Mouse (Mus musculus): ENCODE results near the gene Polr2i. TPM values are rescaled to one million over a fixed set of nuclear protein-coding genes. Genes with fewer than 3 reads are reported as not detected.

Polr2i gene
- polyA plus RNA-seq, 1 experiment from 2014 or later: 112 TPM

DNA sequence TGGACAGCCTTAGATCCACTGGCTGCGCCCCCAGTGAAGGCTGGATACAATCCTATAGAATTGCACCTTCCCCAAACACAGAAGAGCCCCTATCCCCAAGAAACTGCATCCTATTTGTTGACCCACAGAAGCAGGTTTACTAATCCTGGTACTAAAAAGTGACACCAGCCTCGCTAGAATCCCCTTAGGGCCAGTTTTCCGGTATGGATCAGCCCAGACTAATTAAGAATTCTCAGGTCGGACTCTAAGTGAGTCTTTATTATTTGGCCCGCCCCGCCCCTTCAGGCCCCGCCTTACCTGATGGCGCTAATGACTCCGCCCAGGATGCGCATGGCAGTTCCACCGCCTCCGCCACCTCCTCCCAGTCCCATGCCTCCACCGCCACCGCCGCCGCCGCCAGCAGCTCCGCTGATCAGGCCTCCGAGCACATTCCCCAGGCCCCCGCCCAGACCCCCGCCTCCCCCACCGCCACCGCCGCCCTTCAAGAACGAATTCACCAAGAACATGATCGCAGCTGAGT, 38.1 kb upstream of the Polr2i start:
- Histone ChIP-seq H3K36me3 (ENCODE audit: control insufficient read depth, insufficient read depth) (peaks cover 27% of the 10 kb centered on the region), H3K27ac (ENCODE audit: low read length) (peak overlapping the region; percentile 87), H3K27me3 (ENCODE audit: control insufficient read depth, insufficient read depth, low read length) (no peaks in the 10 kb centered on the region), H3K4me1 (ENCODE audit: control insufficient read depth, insufficient read depth, low read length) (peaks cover 17% of the 10 kb centered on the region), H3K9ac (ENCODE audit: low read length) (peak overlapping the region; percentile 90), H3K4me2 (ENCODE audit: low read depth, low read length) (peak overlapping the region; percentile 70), H3K9me3 (replicated peaks; ENCODE audit: control insufficient read depth, low read length) (no peaks in the 10 kb centered on the region), H3K4me3 (ENCODE audit: low read length) (peak overlapping the region; percentile 75)
- peak; percentile 68 for ATAC-seq (replicated peaks; ENCODE audit: extremely low read depth, insufficient read depth, low FRiP score)
- under 1% methylated on average over 26 of the region's 26 CpGs for WGBS

DNA sequence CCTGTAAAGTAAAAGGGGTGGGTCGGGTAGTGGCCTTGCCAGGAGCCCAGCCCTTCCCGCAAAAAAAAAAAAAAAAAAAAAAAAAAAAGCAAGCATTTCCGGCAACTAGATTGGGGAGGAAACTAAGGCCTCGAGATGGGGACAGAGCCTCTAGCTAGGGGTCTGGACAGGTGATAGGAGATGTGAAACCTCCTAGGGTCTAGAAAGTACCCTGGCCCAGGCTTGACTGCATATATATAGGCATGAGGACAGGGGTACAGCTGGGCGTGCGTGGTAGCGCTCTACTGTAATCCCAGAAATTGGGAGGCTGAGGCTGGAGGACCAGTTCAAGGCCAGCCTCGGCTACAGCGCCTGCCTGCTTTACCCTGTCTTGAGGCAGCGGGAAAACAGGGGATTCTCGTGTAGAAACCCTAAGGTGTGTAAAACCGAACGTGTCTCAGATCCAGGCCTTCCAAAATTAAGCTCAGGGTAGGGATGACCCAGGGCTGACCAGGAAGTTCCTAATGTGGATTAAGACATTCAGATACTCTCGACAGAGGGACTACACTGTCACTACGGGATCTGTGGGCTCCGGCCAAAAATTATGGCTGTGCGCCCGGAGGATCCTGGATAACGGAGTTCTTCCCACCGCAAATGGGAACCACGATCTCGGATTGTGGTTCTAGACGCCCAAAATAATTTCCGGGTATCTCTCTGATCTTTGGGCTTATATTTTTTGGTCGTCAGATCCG, 37.5 kb upstream of the Polr2i start:
- peak; percentile 8; the same call in 1 of the 2 replicates for ATAC-seq (replicated peaks; ENCODE audit: extremely low read depth, insufficient read depth, low FRiP score)
- Histone ChIP-seq H3K4me2 (ENCODE audit: low read depth, low read length) (peak overlapping the region; percentile 70), H3K4me3 (ENCODE audit: low read length) (peak overlapping the region; percentile 75), H3K9me3 (replicated peaks; ENCODE audit: control insufficient read depth, low read length) (no peaks in the 10 kb centered on the region), H3K4me1 (ENCODE audit: control insufficient read depth, insufficient read depth, low read length) (peaks cover 17% of the 10 kb centered on the region), H3K27ac (ENCODE audit: low read length) (peak overlapping the region; percentile 87), H3K27me3 (ENCODE audit: control insufficient read depth, insufficient read depth, low read length) (no peaks in the 10 kb centered on the region), H3K36me3 (ENCODE audit: control insufficient read depth, insufficient read depth) (peaks cover 21% of the 10 kb centered on the region), H3K9ac (ENCODE audit: low read length) (peak overlapping the region; percentile 90)
- WGBS: under 1% methylated on average over 26 of the region's 26 CpGs

DNA sequence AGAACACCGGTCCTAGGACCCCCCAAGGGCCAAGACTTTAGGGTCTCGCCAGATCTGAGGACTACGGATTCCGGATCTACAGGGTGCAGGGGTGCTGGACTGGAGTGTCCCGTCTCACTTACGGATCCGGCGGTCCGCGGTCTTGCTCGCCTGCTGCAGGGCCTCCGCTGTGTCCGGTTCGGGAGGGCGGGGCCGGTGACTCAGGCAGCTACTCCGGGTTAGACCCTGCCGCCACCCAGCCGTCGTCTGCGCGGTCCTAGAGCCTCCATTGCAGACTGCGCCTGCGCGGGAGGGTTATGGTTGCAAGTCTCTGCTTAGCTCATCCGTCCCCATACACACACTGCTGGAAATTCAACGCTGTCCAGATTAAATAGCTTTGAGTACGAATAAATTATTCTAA, 36.9 kb upstream of the Polr2i start:
- Histone ChIP-seq H3K4me1 (ENCODE audit: control insufficient read depth, insufficient read depth, low read length) (peaks cover 17% of the 10 kb centered on the region), H3K4me3 (ENCODE audit: low read length) (peak overlapping the region; percentile 75), H3K36me3 (ENCODE audit: control insufficient read depth, insufficient read depth) (peaks cover 19% of the 10 kb centered on the region), H3K27me3 (ENCODE audit: control insufficient read depth, insufficient read depth, low read length) (no peaks in the 10 kb centered on the region), H3K9me3 (replicated peaks; ENCODE audit: control insufficient read depth, low read length) (no peaks in the 10 kb centered on the region), H3K27ac (ENCODE audit: low read length) (peak overlapping the region; percentile 87), H3K4me2 (ENCODE audit: low read depth, low read length) (peak overlapping the region; percentile 70), H3K9ac (ENCODE audit: low read length) (peak overlapping the region; percentile 90)
- ATAC-seq (replicated peaks; ENCODE audit: extremely low read depth, insufficient read depth, low FRiP score): peak; percentile 90
- under 1% methylated on average over 28 of the region's 28 CpGs for WGBS

DNA sequence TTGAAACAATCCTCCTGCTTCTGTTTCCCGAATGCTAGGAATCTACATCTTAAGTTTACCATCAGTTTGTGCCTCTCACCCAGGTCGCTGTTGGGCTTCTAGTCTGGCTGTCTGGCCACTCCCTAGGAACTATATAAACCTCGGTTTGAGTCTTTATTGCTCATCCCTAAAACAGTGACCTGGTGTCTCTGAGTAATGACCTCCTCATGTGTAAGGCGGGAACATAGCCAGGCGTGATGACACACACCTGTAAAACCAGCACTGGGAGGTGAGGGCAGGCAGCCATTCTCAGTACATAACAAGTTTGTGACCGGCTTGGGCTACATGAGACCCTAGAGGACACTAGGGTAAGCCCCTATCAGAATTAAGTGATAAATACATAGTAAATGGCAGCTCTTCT, 36.3 kb upstream of the Polr2i start:
- H3K27ac ChIP-seq (ENCODE audit: low read length): no peak overlapping the region
- no peak overlapping the region; the same call in 1 of the 2 replicates for H3K4me3 ChIP-seq (ENCODE audit: low read length)
- no peak overlapping the region for H3K9ac ChIP-seq (ENCODE audit: low read length)
- ATAC-seq (replicated peaks; ENCODE audit: extremely low read depth, insufficient read depth, low FRiP score): no peak
- H3K4me1 ChIP-seq (ENCODE audit: control insufficient read depth, insufficient read depth, low read length): peaks cover 17% of the 10 kb centered on the region
- H3K4me2 ChIP-seq (ENCODE audit: low read depth, low read length): peak overlapping the region; percentile 70
- H3K9me3 ChIP-seq (replicated peaks; ENCODE audit: control insufficient read depth, low read length): no peaks in the 10 kb centered on the region
- peaks cover 14% of the 10 kb centered on the region for H3K36me3 ChIP-seq (ENCODE audit: control insufficient read depth, insufficient read depth)
- H3K27me3 ChIP-seq (ENCODE audit: control insufficient read depth, insufficient read depth, low read length): no peaks in the 10 kb centered on the region
- WGBS: 66% methylated on average over 6 of the region's 6 CpGs

DNA sequence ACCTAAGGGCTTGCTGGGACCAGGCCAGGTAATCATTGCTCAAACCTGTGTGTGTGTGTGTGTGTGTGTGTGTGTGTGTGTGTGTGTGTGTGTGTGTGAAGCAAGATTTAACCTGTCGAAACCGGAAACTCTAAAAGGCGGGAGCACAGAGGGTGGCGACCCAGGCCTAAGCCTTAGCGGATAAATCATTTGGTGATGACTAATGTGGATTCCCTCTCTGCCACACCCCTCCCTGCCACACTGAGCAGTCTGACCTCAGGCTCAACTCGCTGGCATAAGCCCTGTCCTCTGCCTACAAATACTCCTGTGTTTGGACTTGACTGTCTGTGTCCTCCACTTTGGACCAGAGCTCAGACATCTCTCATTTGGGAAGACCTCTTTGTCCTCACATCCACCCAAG, 35.6 kb upstream of the Polr2i start:
- WGBS: 66% methylated on average over 6 of the region's 6 CpGs
- no peaks in the 10 kb centered on the region for H3K9me3 ChIP-seq (replicated peaks; ENCODE audit: control insufficient read depth, low read length)
- no peak for ATAC-seq (replicated peaks; ENCODE audit: extremely low read depth, insufficient read depth, low FRiP score)
- H3K27me3 ChIP-seq (ENCODE audit: control insufficient read depth, insufficient read depth, low read length): no peaks in the 10 kb centered on the region
- peaks cover 17% of the 10 kb centered on the region for H3K4me1 ChIP-seq (ENCODE audit: control insufficient read depth, insufficient read depth, low read length)
- no peak overlapping the region for H3K27ac ChIP-seq (ENCODE audit: low read length)
- H3K36me3 ChIP-seq (ENCODE audit: control insufficient read depth, insufficient read depth): peaks cover 9% of the 10 kb centered on the region
- no peak overlapping the region for H3K9ac ChIP-seq (ENCODE audit: low read length)
- H3K4me2 ChIP-seq (ENCODE audit: low read depth, low read length): no peak overlapping the region
- H3K4me3 ChIP-seq (ENCODE audit: low read length): no peak overlapping the region

DNA sequence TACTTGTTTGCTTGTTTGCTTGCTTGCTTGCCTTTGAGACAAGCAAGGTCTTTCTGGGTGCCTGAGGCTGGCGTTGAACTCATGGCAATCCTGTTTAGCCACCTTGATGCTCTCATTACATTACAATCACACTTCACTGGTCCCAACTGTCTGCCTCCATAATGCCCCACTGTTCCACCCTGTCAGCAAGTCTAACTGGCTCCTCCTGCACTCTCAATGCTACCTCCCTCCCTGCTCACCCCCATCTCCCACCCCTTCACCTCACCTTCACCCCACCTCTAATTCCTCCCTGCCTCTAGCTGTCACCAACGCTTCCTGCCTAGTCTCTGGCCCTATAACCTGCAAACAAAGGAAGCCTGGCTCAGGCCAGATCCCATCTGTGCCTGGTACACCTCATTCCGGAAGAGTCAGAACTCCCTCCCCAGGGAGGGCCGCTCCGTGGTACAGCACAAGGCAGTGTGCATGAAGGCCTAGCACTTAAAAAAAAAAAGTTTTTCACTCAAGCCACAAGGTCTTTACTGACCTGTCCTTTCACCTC, 34.1 kb upstream of the Polr2i start:
- peaks cover 17% of the 10 kb centered on the region for H3K4me1 ChIP-seq (ENCODE audit: control insufficient read depth, insufficient read depth, low read length)
- no peaks in the 10 kb centered on the region for H3K27me3 ChIP-seq (ENCODE audit: control insufficient read depth, insufficient read depth, low read length)
- no peaks in the 10 kb centered on the region for H3K36me3 ChIP-seq (ENCODE audit: control insufficient read depth, insufficient read depth)
- H3K9ac ChIP-seq (ENCODE audit: low read length): no peak overlapping the region
- no peaks in the 10 kb centered on the region for H3K9me3 ChIP-seq (replicated peaks; ENCODE audit: control insufficient read depth, low read length)
- WGBS: 50% methylated on average over 5 of the region's 5 CpGs
- no peak overlapping the region for H3K27ac ChIP-seq (ENCODE audit: low read length)
- no peak overlapping the region for H3K4me3 ChIP-seq (ENCODE audit: low read length)
- H3K4me2 ChIP-seq (ENCODE audit: low read depth, low read length): no peak overlapping the region
- no peak for ATAC-seq (replicated peaks; ENCODE audit: extremely low read depth, insufficient read depth, low FRiP score)

DNA sequence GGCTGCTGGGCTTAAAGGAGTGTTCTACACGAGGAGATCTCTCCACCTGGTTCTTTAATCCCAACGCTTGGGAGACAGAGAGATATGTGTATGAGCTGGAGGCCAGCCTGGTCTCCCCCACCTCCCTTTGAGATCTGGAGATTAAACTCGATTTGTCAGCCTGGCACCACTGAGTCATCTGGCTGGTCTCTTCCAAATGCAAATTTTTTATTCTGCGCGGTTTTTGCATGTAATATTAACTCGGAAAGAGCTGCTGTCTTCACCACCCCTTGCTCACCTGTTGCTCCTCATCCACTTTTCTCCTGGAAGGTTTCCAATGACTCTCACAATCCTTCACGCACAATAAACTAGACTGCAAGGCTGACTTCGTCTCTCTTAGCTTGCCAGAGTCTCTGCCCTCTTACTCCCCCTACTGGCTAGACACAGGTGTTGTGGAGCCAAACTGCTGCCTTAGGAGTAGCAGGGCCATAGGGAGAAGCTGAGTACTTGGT, 33.2 kb upstream of the Polr2i start, which contains the start of gene Capns1:
Capns1 (minus strand) TSS at position 331 of the 491 bp plus-strand sequence.
- Histone ChIP-seq H3K9ac (ENCODE audit: low read length) (no peak within 1 kb of the TSS), H3K9me3 (replicated peaks; ENCODE audit: control insufficient read depth, low read length) (no peaks in the 10 kb centered on the region), H3K27ac (ENCODE audit: low read length) (no peak within 1 kb of the TSS), H3K27me3 (ENCODE audit: control insufficient read depth, insufficient read depth, low read length) (no peaks in the 10 kb centered on the region), H3K4me1 (ENCODE audit: control insufficient read depth, insufficient read depth, low read length) (peaks cover 9% of the 10 kb centered on the region), H3K36me3 (ENCODE audit: control insufficient read depth, insufficient read depth) (no peaks in the 10 kb centered on the region), H3K4me3 (ENCODE audit: low read length) (no peak within 1 kb of the TSS), H3K4me2 (ENCODE audit: low read depth, low read length) (peak within 1 kb of the TSS; percentile 29; the same call in 1 of the 2 replicates)
- WGBS: 5% methylated on average over 8 of the region's 8 CpGs
- 0 out of 2 replicates have a peak, but pooled peaks have one; percentile 10 for ATAC-seq (replicated peaks; ENCODE audit: extremely low read depth, insufficient read depth, low FRiP score)

DNA sequence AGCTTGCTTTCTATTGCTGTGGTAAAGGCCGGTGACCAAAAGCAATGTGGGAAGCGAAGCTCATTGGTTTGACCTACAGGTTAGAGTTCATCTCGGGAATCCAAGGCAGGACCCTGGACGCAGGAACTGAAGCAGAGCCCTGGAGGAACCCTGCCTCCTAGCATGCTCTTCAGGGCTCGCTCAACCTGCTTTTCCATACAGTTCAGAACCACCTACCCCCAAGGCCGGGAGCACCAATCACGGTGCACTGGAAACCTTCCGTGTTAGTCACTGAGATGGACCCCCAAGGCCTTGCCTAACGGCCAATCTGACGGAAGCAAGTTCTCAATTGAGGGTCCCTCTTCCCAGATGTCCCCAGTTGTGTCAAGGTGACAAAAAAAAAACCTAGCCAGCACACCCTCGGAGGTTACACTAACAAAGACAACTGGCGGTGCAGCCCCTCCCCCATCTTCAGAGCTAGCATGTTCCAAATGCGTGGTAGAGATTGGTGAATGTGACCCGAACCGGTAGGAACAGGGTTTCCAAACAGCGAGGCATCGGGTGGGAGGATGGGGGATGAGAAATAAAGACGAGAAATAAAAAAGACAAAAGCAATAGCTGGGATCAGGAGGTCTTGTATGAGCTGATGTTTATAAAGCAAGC, 32.1 kb upstream of the Polr2i start:
- no peak overlapping the region for H3K9ac ChIP-seq (ENCODE audit: low read length)
- H3K36me3 ChIP-seq (ENCODE audit: control insufficient read depth, insufficient read depth): no peaks in the 10 kb centered on the region
- no peaks in the 10 kb centered on the region for H3K27me3 ChIP-seq (ENCODE audit: control insufficient read depth, insufficient read depth, low read length)
- H3K27ac ChIP-seq (ENCODE audit: low read length): no peak overlapping the region
- peaks cover 8% of the 10 kb centered on the region for H3K4me1 ChIP-seq (ENCODE audit: control insufficient read depth, insufficient read depth, low read length)
- 73% methylated on average over 18 of the region's 18 CpGs for WGBS
- no peak overlapping the region for H3K4me3 ChIP-seq (ENCODE audit: low read length)
- ATAC-seq (replicated peaks; ENCODE audit: extremely low read depth, insufficient read depth, low FRiP score): no peak
- no peaks in the 10 kb centered on the region for H3K9me3 ChIP-seq (replicated peaks; ENCODE audit: control insufficient read depth, low read length)
- H3K4me2 ChIP-seq (ENCODE audit: low read depth, low read length): no peak overlapping the region
